Mouse (Mus musculus): ENCODE measurements around the gene Pole. TPM values are rescaled to one million over a fixed set of nuclear protein-coding genes. Genes with fewer than 3 reads are reported as not detected.

Gene Pole
- total RNA-seq, 2 experiments from 2014 or later, result 14.3 to 15.0 TPM

- peak in 1 of 2 experiments; percentile 32 for DNase-seq (ENCODE audit: low spot score in 2 of 2)
Observed at GRCm38 (mm10) chr5:110342648-110343284, 56.7 kb downstream of the Pole start, which contains the start of gene P2rx2. Gene P2rx2 (minus strand): TSS chr5:110343212.

- DNase-seq (ENCODE audit: low spot score in 2 of 2), result no peak
Observed at GRCm38 (mm10) chr5:110344524-110344923, 58.4 kb downstream of the Pole start, which contains the start of gene Lrcol1. Gene Lrcol1 (plus strand): TSS chr5:110344730.

GRCm38 (mm10) chr5:110345553-110345952 lies 59.4 kb downstream of the Pole start:
- DNase-seq (ENCODE audit: low spot score in 2 of 2), result no peak

GRCm38 (mm10) chr5:110347006-110347405 lies 60.9 kb downstream of the Pole start:
- no peak for DNase-seq (ENCODE audit: low spot score in 2 of 2)

GRCm38 (mm10) chr5:110354716-110355115 lies 68.6 kb downstream of the Pole start:
- no peak for DNase-seq (ENCODE audit: low spot score in 2 of 2)

- peak in 1 of 2 experiments; percentile 73 for DNase-seq (ENCODE audit: low spot score in 2 of 2)
Observed at GRCm38 (mm10) chr5:110357531-110358179, 71.5 kb downstream of the Pole start.

- no peak for DNase-seq (ENCODE audit: low spot score in 2 of 2)
Observed at GRCm38 (mm10) chr5:110361465-110361864, 75.4 kb downstream of the Pole start.

- no peak for DNase-seq (ENCODE audit: low spot score in 2 of 2)
Observed at GRCm38 (mm10) chr5:110362813-110363178, 76.7 kb downstream of the Pole start.

- DNase-seq (ENCODE audit: low spot score in 2 of 2), result peak; percentile 75 to 84
Observed at GRCm38 (mm10) chr5:110363179-110363821, 77.2 kb downstream of the Pole start.

- DNase-seq (ENCODE audit: low spot score in 2 of 2), result no peak
Observed at GRCm38 (mm10) chr5:110363822-110364545, 77.9 kb downstream of the Pole start.

GRCm38 (mm10) chr5:110376802-110377433 lies 90.8 kb downstream of the Pole start:
- DNase-seq (ENCODE audit: low spot score in 2 of 2), result peak in 1 of 2 experiments; percentile 64

GRCm38 (mm10) chr5:110378181-110378583 lies 92.1 kb downstream of the Pole start:
- no peak for DNase-seq (ENCODE audit: low spot score in 2 of 2)

GRCm38 (mm10) chr5:110379086-110379485 lies 93.0 kb downstream of the Pole start:
- DNase-seq (ENCODE audit: low spot score in 2 of 2), result no peak

- DNase-seq (ENCODE audit: low spot score in 2 of 2), result no peak
Observed at GRCm38 (mm10) chr5:110379823-110380222, 93.7 kb downstream of the Pole start.

GRCm38 (mm10) chr5:110384491-110384890 lies 98.4 kb downstream of the Pole start:
- DNase-seq (ENCODE audit: low spot score in 2 of 2), result no peak

- DNase-seq (ENCODE audit: low spot score in 2 of 2), result no peak
Observed at GRCm38 (mm10) chr5:110385263-110385662, 99.2 kb downstream of the Pole start.

- DNase-seq (ENCODE audit: low spot score in 2 of 2), result peak; percentile 52 to 62
Observed at GRCm38 (mm10) chr5:110386371-110387330, 100.5 kb downstream of the Pole start.

All from gastrocnemius, postnatal 4 days (tissue).